Mouse (Mus musculus): Measurements from ENCODE around the gene Srebf2.

DNA sequence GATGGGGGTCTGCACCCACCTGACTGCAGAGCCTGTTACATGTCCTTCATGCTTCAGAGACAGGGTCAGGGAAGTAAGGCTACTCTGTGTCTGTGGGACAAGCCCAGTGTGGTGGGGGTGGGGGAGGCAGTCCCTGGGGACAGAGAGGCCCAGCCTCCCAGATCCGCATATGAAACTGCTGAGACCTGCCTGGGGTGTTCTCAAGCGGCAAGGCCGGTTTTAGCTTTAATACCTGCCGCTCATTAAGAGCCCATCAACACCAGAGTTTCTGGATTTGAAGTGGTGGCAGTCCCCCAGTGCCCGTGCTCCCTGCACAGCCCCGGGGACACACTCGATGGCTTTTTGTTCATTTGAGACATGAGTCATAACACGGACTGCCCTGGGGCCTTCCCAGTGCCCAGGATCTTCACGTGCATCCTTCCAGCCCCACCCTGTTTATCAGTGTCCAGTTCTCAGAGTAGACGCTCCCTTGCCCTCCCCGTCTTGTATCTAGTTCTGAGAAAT lies 82.6 kb downstream of the Srebf2 start:
- TF ChIP-seq CTCF (IDR thresholded peaks at IDR 0.05; ENCODE audit: low read depth, low read length) (no peak), POLR2A (IDR thresholded peaks at IDR 0.05; ENCODE audit: borderline replicate concordance, low read depth, low read length) (no peak)

Data from bone marrow macrophage, adult 2 months (primary cell).